Mouse (Mus musculus): Measurements from ENCODE around the gene Urb1. TPM values are rescaled to one million over a fixed set of nuclear protein-coding genes. Genes with fewer than 3 reads are reported as not detected.

The Urb1 gene
- 12.8 and 14.0 TPM in 2 replicates for polyA plus RNA-seq (2014; fragmentation: Nextera tagmentation; extraction: Ambion mirVana)

DNA sequence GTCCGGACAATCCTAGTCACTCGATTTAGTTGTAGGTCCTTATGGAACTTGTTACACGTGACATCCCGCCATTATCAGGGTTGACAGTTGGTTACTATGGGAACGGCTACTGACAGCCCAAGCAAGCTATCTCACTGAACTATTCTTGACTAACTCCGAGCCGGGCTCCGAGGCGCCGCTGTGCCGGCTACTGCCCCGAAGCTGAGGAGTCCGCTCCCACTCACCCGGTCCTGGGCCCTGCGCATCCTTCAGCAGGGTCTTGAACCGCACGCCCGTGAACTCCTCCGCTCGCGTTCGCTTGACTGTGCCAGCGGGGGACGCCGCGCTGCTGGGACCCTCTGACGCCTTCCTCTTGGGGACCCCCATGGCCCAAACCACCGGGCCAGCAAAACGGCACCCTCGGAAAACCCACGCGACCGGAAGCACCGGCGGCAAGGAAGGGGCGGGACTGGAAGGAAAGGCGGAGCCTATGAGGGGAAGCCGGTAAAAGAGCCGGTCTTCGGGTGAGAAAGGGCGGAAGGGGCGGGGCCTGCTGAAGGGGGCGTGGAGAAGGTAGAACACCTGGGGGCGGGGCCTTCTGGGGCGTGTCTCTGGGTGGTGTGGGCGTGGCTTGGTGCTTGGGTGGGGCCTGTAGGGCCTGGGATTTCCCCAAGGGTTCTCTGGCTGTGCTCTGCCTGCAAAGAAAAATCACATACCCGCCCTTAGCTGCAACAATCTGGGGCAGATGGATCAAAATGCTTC is at the start of gene Urb1:
TSS of gene Urb1 (minus strand) at position 439 of the 741 bp plus-strand sequence.
- no peak within 1 kb of the TSS for H3K27ac ChIP-seq (ENCODE audit: low read depth, low read length)
- ATAC-seq (ENCODE audit: insufficient read depth, low FRiP score, low TSS enrichment) (peak; percentile 97), DNase-seq (ENCODE audit: low spot score) (peak; percentile 98)
- H3K9me3 ChIP-seq (ENCODE audit: control insufficient read depth, low read length), result no peaks in the 10 kb centered on the region
- peak within 1 kb of the TSS; percentile 57 for H3K9ac ChIP-seq (ENCODE audit: low read length)
- H3K4me2 ChIP-seq (ENCODE audit: low read depth), result peak within 1 kb of the TSS; percentile 71
- peaks cover 4% of the 10 kb centered on the region; the same call in 1 of the 2 replicates for H3K4me1 ChIP-seq (ENCODE audit: control insufficient read depth, insufficient read depth, low read length)
- no peaks in the 10 kb centered on the region for H3K27me3 ChIP-seq (ENCODE audit: control insufficient read depth, insufficient read depth, low read length)
- peak within 1 kb of the TSS; percentile 83 for H3K4me3 ChIP-seq (ENCODE audit: low read depth, low read length)
- WGBS, result under 1% methylated on average over 47 of the region's 47 CpGs
- H3K36me3 ChIP-seq (ENCODE audit: control insufficient read depth, insufficient read depth, low read length), result no peaks in the 10 kb centered on the region

DNA sequence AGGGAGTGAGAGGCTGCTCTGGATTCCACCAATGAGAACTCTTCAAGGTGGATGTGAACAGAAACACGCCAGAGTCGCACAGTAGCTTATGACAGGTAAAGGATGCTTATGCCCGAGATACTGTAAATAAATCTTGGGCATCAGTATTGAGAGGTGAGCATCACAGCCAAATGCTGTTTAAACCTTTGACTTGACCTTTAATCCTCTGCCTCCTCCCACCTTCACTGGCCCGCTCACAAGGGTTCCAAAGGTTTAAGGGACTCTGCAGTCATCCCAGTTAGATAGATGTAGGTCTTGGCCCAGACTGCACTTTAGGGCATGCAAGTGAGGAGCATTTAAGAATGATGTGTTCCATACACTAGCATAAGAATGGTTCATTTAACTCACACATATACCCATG is 48.0 kb upstream of the Urb1 start:
- Histone ChIP-seq H3K36me3 (ENCODE audit: control insufficient read depth, insufficient read depth, low read length) (no peaks in the 10 kb centered on the region), H3K27me3 (ENCODE audit: control insufficient read depth, insufficient read depth, low read length) (no peaks in the 10 kb centered on the region), H3K9ac (ENCODE audit: low read length) (no peak overlapping the region), H3K27ac (ENCODE audit: low read depth, low read length) (no peak overlapping the region), H3K4me2 (ENCODE audit: low read depth) (no peak overlapping the region), H3K9me3 (ENCODE audit: control insufficient read depth, low read length) (no peaks in the 10 kb centered on the region), H3K4me3 (ENCODE audit: low read depth, low read length) (no peak overlapping the region), H3K4me1 (ENCODE audit: control insufficient read depth, insufficient read depth, low read length) (no peaks in the 10 kb centered on the region)
- ATAC-seq (ENCODE audit: insufficient read depth, low FRiP score, low TSS enrichment) (no peak), DNase-seq (ENCODE audit: low spot score) (no peak)
- WGBS, result 89% methylated on average over 4 of the region's 4 CpGs

DNA sequence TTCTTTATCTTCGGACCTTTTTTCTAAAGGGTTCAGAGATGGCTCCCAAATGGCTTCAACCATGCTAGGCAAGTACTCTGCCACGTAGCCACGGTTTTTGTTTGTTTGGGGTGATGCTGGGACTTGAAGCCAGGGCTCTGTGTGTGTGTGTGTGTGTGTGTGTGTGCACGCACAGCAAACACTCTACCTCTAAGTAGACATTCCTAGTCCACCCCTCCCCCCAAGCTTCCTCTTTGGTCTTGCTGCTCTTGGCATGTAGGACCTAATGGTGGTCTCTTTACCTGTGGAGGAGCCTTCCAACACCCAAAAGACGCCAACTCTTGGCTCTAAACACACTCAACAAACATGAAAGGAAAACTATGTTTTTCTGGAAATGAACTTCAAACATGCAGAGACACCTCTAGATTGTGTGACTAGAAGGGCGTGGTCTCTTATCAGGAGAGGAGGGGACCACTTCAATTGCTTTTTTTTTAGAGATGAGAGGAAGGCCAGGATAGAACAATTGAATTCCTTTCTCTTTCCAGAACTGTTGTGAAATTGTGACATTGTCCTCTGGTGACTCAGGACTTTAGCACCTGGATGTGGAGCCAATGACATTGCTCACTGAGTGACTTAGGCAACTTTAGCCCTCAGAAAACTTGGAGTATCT is 46.5 kb upstream of the Urb1 start:
- H3K4me1 ChIP-seq (ENCODE audit: control insufficient read depth, insufficient read depth, low read length), result no peaks in the 10 kb centered on the region
- no peak overlapping the region for H3K4me2 ChIP-seq (ENCODE audit: low read depth)
- no peaks in the 10 kb centered on the region for H3K27me3 ChIP-seq (ENCODE audit: control insufficient read depth, insufficient read depth, low read length)
- H3K4me3 ChIP-seq (ENCODE audit: low read depth, low read length), result no peak overlapping the region
- ATAC-seq (ENCODE audit: insufficient read depth, low FRiP score, low TSS enrichment) (no peak), DNase-seq (ENCODE audit: low spot score) (no peak)
- H3K36me3 ChIP-seq (ENCODE audit: control insufficient read depth, insufficient read depth, low read length), result no peaks in the 10 kb centered on the region
- no peak overlapping the region for H3K27ac ChIP-seq (ENCODE audit: low read depth, low read length)
- no peak overlapping the region for H3K9ac ChIP-seq (ENCODE audit: low read length)
- WGBS, result 85% methylated on average over 6 of the region's 6 CpGs
- H3K9me3 ChIP-seq (ENCODE audit: control insufficient read depth, low read length), result no peaks in the 10 kb centered on the region

DNA sequence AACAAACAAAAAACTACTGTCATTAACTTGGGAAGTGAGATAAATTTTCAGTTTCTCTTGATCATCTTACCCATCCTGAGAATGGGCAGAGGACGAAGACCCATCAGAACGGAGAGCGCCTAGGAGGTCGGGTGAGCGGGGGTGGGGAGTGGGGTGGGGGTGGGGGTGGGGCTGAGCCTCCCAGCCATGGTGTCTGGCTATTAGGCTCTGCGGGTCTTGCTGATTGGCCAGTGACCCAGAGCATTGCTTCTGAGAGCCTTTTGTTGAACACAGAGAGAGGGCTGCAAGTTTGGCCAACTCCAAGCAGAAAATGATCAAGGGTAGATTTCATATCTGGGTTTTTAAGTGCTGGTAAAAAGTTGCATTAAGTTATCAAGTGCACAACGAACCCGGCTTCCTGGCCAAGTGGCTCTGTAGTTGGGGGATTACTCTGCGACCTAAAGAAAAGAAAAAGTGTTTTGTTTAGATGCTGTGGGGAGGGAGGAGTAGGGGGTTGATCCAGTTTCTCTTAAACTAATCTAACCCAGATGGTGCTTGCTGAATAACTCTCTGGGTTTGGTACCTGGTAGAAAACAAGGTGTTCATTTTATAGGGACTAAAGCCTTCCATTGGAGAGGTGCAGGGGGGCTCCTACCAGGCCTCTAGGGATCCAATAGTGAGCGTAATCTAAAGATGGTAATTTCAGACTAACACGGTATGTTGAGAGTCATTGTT is 41.6 kb upstream of the Urb1 start:
- Histone ChIP-seq H3K4me2 (ENCODE audit: low read depth) (no peak overlapping the region), H3K4me1 (ENCODE audit: control insufficient read depth, insufficient read depth, low read length) (no peaks in the 10 kb centered on the region), H3K27ac (ENCODE audit: low read depth, low read length) (no peak overlapping the region), H3K9me3 (ENCODE audit: control insufficient read depth, low read length) (no peaks in the 10 kb centered on the region), H3K36me3 (ENCODE audit: control insufficient read depth, insufficient read depth, low read length) (no peaks in the 10 kb centered on the region), H3K4me3 (ENCODE audit: low read depth, low read length) (no peak overlapping the region), H3K9ac (ENCODE audit: low read length) (no peak overlapping the region), H3K27me3 (ENCODE audit: control insufficient read depth, insufficient read depth, low read length) (no peaks in the 10 kb centered on the region)
- ATAC-seq (ENCODE audit: insufficient read depth, low FRiP score, low TSS enrichment) (no peak), DNase-seq (ENCODE audit: low spot score) (no peak)
- 67% methylated on average over 11 of the region's 11 CpGs for WGBS

DNA sequence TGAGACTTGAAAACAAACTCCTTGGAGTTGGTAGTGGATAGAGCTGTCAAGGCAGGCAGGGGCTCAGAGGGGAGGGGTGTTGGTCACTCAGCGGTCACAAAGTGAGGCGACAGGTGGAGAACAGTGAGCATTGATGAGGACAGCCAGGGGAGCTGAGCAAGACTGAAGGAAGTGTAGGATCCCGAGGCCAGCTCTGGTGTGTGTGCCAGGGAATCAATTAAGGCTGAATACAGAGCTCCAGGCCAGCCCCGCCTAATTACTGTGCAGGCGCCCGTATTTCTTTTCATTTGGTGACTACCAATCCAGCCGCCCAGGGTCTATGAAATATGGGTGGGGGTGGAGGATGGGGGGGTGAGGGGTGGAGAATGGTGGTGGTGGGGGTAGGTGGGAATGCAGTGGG is 40.7 kb upstream of the Urb1 start:
- H3K9me3 ChIP-seq (ENCODE audit: control insufficient read depth, low read length), result no peaks in the 10 kb centered on the region
- ATAC-seq (ENCODE audit: insufficient read depth, low FRiP score, low TSS enrichment) (no peak), DNase-seq (ENCODE audit: low spot score) (no peak)
- no peaks in the 10 kb centered on the region for H3K36me3 ChIP-seq (ENCODE audit: control insufficient read depth, insufficient read depth, low read length)
- 75% methylated on average over 7 of the region's 7 CpGs for WGBS
- H3K4me1 ChIP-seq (ENCODE audit: control insufficient read depth, insufficient read depth, low read length), result no peaks in the 10 kb centered on the region
- H3K27me3 ChIP-seq (ENCODE audit: control insufficient read depth, insufficient read depth, low read length), result no peaks in the 10 kb centered on the region
- no peak overlapping the region for H3K27ac ChIP-seq (ENCODE audit: low read depth, low read length)
- H3K9ac ChIP-seq (ENCODE audit: low read length), result no peak overlapping the region
- no peak overlapping the region for H3K4me3 ChIP-seq (ENCODE audit: low read depth, low read length)
- H3K4me2 ChIP-seq (ENCODE audit: low read depth), result no peak overlapping the region

DNA sequence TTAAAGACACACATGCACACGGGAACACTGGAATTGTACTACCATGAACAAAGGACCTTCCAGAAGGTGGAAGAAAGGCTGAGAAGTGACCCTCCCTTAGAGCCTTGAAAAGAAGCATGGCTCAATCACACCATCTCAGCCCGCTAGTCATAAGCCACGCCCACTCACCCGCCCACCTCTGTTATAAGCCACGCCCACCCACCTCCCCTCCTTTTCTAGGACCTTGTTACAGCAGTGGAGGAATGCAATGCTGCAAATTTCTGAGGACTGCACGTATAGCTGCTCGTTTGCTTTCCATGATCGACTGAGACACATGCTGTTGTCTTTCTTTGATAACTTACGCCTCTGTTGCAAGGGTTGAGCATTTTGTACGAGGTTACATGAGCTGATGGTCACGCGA is 39.0 kb upstream of the Urb1 start:
- H3K27me3 ChIP-seq (ENCODE audit: control insufficient read depth, insufficient read depth, low read length), result no peaks in the 10 kb centered on the region
- no peak overlapping the region for H3K4me3 ChIP-seq (ENCODE audit: low read depth, low read length)
- no peak overlapping the region for H3K4me2 ChIP-seq (ENCODE audit: low read depth)
- H3K27ac ChIP-seq (ENCODE audit: low read depth, low read length), result no peak overlapping the region
- no peak overlapping the region for H3K9ac ChIP-seq (ENCODE audit: low read length)
- H3K36me3 ChIP-seq (ENCODE audit: control insufficient read depth, insufficient read depth, low read length), result no peaks in the 10 kb centered on the region
- H3K9me3 ChIP-seq (ENCODE audit: control insufficient read depth, low read length), result no peaks in the 10 kb centered on the region
- ATAC-seq (ENCODE audit: insufficient read depth, low FRiP score, low TSS enrichment) (peak; percentile 42; the same call in 1 of the 2 replicates), DNase-seq (ENCODE audit: low spot score) (peak; percentile 60)
- H3K4me1 ChIP-seq (ENCODE audit: control insufficient read depth, insufficient read depth, low read length), result no peaks in the 10 kb centered on the region
- 41% methylated on average over 12 of the region's 12 CpGs for WGBS

DNA sequence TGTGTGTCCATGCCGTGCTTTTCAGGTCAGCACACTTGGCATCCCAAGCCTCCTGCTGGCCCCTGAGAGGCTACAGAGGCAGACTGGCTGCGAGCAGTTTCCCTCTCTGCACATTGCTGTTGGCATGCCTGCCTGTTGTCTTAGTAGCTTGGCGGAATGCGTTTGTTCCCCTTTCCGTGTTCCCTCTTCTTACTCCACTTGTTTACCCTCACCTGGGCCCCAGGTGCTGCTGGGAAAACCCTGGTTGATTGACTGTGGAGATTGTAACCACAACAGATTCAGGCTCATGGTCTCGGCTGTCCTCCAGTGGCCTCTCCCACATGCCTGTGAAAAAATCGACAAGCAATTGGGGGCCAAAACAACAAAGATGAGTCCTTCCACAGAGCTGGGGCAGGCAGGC is 38.5 kb upstream of the Urb1 start:
- ATAC-seq (ENCODE audit: insufficient read depth, low FRiP score, low TSS enrichment) (no peak), DNase-seq (ENCODE audit: low spot score) (no peak)
- no peak overlapping the region for H3K27ac ChIP-seq (ENCODE audit: low read depth, low read length)
- no peaks in the 10 kb centered on the region for H3K4me1 ChIP-seq (ENCODE audit: control insufficient read depth, insufficient read depth, low read length)
- 83% methylated on average over 7 of the region's 7 CpGs for WGBS
- no peaks in the 10 kb centered on the region for H3K9me3 ChIP-seq (ENCODE audit: control insufficient read depth, low read length)
- H3K4me2 ChIP-seq (ENCODE audit: low read depth), result no peak overlapping the region
- no peaks in the 10 kb centered on the region for H3K27me3 ChIP-seq (ENCODE audit: control insufficient read depth, insufficient read depth, low read length)
- H3K4me3 ChIP-seq (ENCODE audit: low read depth, low read length), result no peak overlapping the region
- H3K36me3 ChIP-seq (ENCODE audit: control insufficient read depth, insufficient read depth, low read length), result no peaks in the 10 kb centered on the region
- H3K9ac ChIP-seq (ENCODE audit: low read length), result no peak overlapping the region

DNA sequence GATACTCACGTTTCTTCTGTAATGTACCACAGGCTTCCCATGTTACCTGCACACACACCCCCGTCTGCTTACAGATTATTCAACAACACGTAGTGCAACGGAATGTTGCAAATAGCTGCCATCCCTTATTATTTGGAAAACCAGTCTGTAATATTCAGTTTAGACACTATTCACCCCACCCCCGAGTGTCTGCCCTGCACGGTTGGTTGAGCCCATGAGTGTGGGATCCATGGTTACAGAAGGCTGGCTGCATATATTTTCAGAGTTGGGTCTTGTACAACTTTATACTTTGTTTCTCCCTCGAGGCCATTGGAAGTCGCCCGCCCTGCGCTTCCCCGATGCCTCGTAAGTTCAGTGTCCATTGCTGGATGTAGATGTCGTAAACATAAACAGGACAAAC is 35.4 kb upstream of the Urb1 start:
- WGBS, result 74% methylated on average over 13 of the region's 13 CpGs
- H3K9me3 ChIP-seq (ENCODE audit: control insufficient read depth, low read length), result no peaks in the 10 kb centered on the region
- no peaks in the 10 kb centered on the region for H3K27me3 ChIP-seq (ENCODE audit: control insufficient read depth, insufficient read depth, low read length)
- no peaks in the 10 kb centered on the region for H3K36me3 ChIP-seq (ENCODE audit: control insufficient read depth, insufficient read depth, low read length)
- ATAC-seq (ENCODE audit: insufficient read depth, low FRiP score, low TSS enrichment) (no peak), DNase-seq (ENCODE audit: low spot score) (no peak)
- H3K4me3 ChIP-seq (ENCODE audit: low read depth, low read length), result no peak overlapping the region
- no peak overlapping the region for H3K4me2 ChIP-seq (ENCODE audit: low read depth)
- H3K9ac ChIP-seq (ENCODE audit: low read length), result no peak overlapping the region
- no peak overlapping the region for H3K27ac ChIP-seq (ENCODE audit: low read depth, low read length)
- peaks cover 12% of the 10 kb centered on the region; the same call in 1 of the 2 replicates for H3K4me1 ChIP-seq (ENCODE audit: control insufficient read depth, insufficient read depth, low read length)

All from neural tube, embryonic 11.5 days (tissue).